14 mouse cellular contexts compared by ENCODE assay signal in the genomic region with DNA sequence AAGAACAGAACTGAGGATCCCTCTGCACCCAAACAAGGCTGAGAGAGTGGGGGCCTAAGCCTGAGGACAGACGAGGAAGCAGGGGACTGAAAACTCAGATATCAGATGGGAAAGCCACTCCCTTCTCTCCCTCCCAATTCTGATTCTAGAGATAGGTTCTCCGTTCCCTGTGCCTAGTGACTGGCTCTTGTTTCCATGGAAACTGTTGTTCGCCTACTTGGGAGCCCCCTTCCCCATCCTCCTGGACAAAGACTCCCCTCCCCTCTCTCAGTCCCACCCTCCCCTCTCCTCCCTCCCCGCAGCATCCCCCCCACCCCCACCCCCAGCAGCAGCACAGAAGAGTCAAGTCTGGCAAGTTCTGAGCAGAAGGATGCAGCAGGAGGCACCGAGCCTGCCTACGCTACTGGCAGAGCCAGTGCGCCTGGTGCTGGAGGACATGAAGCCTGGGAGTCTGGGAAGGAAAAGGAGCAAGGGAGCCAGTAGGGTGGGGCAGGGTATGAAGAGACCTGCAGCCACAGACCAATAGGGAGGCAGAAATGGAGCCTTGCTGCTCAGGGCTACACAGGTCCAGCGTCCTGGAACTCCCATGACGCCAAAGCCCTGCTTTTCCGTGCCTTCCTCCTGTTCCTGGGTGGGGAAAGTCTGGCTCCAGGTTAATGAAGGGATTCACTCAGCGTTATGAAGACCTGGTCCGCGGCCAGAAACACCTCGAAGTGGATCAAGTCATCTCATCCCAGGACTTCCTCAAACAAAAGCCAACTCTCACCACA. TPM values are rescaled to one million over a fixed set of nuclear protein-coding genes. Genes with fewer than 3 reads are reported as not detected.
A peak's percentile ranks its signal among the peaks of the same experiment; 100 is the strongest.
DNase-seq lines count a peak whose midpoint lies in the region; ATAC-seq and TF ChIP-seq lines count a peak whose summit lies in the region.
"Had no signal": no experiment of that assay in that cellular context is flagged by ENCODE, and none has a peak within 500 bp of the region (broad histone marks: within the 10 kb centered on the region; RNA-seq: fewer than 3 reads in every experiment).

No protein-coding gene starts in this region.

- H3K4me3 ChIP-seq in forebrain, postnatal 0 days (ENCODE audit: low read depth, low read length): no peak overlapping the region
- H3K4me3 ChIP-seq in midbrain, embryonic 12.5 days: 0 out of 2 replicates have a peak overlapping the region, but pooled peaks have one; percentile 10
- H3K4me3 ChIP-seq in liver, embryonic 11.5 days (ENCODE audit: low read depth, low read length): no peak overlapping the region

- peaks cover 52% of the 10 kb centered on the region for H3K36me3 ChIP-seq in forebrain, postnatal 0 days (ENCODE audit: insufficient read depth)
- H3K36me3 ChIP-seq in midbrain, embryonic 12.5 days: peaks cover 74% of the 10 kb centered on the region
- no peaks in the 10 kb centered on the region for H3K36me3 ChIP-seq in liver, embryonic 11.5 days (ENCODE audit: control insufficient read depth, insufficient read depth, low read length)

- H3K4me1 ChIP-seq in forebrain, postnatal 0 days (ENCODE audit: insufficient read depth): peaks cover 21% of the 10 kb centered on the region
- H3K4me1 ChIP-seq in midbrain, embryonic 12.5 days: peaks cover 61% of the 10 kb centered on the region
- no peaks in the 10 kb centered on the region for H3K4me1 ChIP-seq in liver, embryonic 11.5 days (replicated peaks; ENCODE audit: control insufficient read depth, insufficient read depth, low read length)

- WGBS in forebrain, postnatal 0 days: 23% methylated on average over 14 of the region's 14 CpGs
- WGBS in midbrain, embryonic 12.5 days: 22% methylated on average over 14 of the region's 14 CpGs
- 43% methylated on average over 14 of the region's 14 CpGs for WGBS in liver, embryonic 11.5 days

- DNase-seq in cerebellum, postnatal 25 days: peak; percentile 52 to 60
- no peak for DNase-seq in cerebellum, adult 11 months
- peak; percentile 29 for DNase-seq in Muller cell, postnatal 12 days (ENCODE audit: inconsistent ontology term)
- peak; percentile 73 for DNase-seq in forebrain, postnatal 0 days
- DNase-seq in liver, embryonic 11.5 days (ENCODE audit: low spot score): no peak
- DNase-seq in adrenal gland, postnatal 14 days: no peak
- DNase-seq: adrenal gland, postnatal 10 days; heart, adult 11 months; lung, postnatal 10 days had no signal

- H3K4me2 ChIP-seq in forebrain, postnatal 0 days (ENCODE audit: low read depth): no peak overlapping the region; the same call in 1 of the 2 replicates
- H3K4me2 ChIP-seq in midbrain, embryonic 12.5 days (replicated peaks): peak overlapping the region; percentile 47
- H3K4me2 ChIP-seq in liver, embryonic 11.5 days: no peak overlapping the region

- no peaks in the 10 kb centered on the region for H3K9me3 ChIP-seq in forebrain, postnatal 0 days (ENCODE audit: low read length)
- no peaks in the 10 kb centered on the region for H3K9me3 ChIP-seq in midbrain, embryonic 12.5 days
- H3K9me3 ChIP-seq in liver, embryonic 11.5 days (ENCODE audit: control insufficient read depth, low read length): no peaks in the 10 kb centered on the region

- no peak overlapping the region for H3K9ac ChIP-seq in forebrain, postnatal 0 days
- H3K9ac ChIP-seq in midbrain, embryonic 12.5 days (replicated peaks): peak overlapping the region; percentile 37
- H3K9ac ChIP-seq in liver, embryonic 11.5 days (ENCODE audit: low read depth, low read length): no peak overlapping the region

- peak; percentile 62 for ATAC-seq in forebrain, postnatal 0 days
- peak; percentile 50 for ATAC-seq in midbrain, embryonic 12.5 days (ENCODE audit: low FRiP score, low read depth)
- no peak for ATAC-seq in liver, embryonic 11.5 days (replicated peaks; ENCODE audit: low FRiP score)
- ATAC-seq in monocyte, adult 5-6 weeks (replicated peaks; ENCODE audit: insufficient number of reproducible peaks, low FRiP score, low TSS enrichment, poor library complexity, severe bottlenecking): no peak

- peak overlapping the region; percentile 72 for H3K27ac ChIP-seq in forebrain, postnatal 0 days (ENCODE audit: low read depth, low read length)
- peak overlapping the region; percentile 88 for H3K27ac ChIP-seq in midbrain, embryonic 12.5 days (replicated peaks)
- H3K27ac ChIP-seq in liver, embryonic 11.5 days (ENCODE audit: low read depth, low read length): no peak overlapping the region

- H3K27me3 ChIP-seq in forebrain, postnatal 0 days (ENCODE audit: insufficient read depth, low read length): no peaks in the 10 kb centered on the region
- H3K27me3 ChIP-seq in midbrain, embryonic 12.5 days: no peaks in the 10 kb centered on the region
- no peaks in the 10 kb centered on the region for H3K27me3 ChIP-seq in liver, embryonic 11.5 days (replicated peaks; ENCODE audit: control insufficient read depth, insufficient read depth, low read length)

- no peak for TF ChIP-seq CTCF in forebrain, postnatal 0 days (IDR thresholded peaks at IDR 0.05; ENCODE audit: low read depth)

RNA-seq across cellular contexts. Expression of a gene that starts 9.6 kb away (rescaled TPM):
- total RNA-seq in forebrain, postnatal 0 days (2014; rRNA removed): 39.0 and 51.4 TPM in 2 replicates
- polyA plus RNA-seq in forebrain, postnatal 0 days (2015; fragmentation: Nextera tagmentation; extraction: Ambion mirVana): 14.4 and 24.5 TPM in 2 replicates
- 73.3 and 78.2 TPM in 2 replicates for polyA plus RNA-seq in midbrain, embryonic 12.5 days (2016; fragmentation: Nextera tagmentation; extraction: Ambion mirVana)
- polyA plus RNA-seq in liver, embryonic 11.5 days (2014; fragmentation: Nextera tagmentation; extraction: Ambion mirVana): 2.4 and 2.5 TPM in 2 replicates
- total RNA-seq in adrenal gland, postnatal 14 days (2021): 8.7 and 11.0 TPM in 2 replicates
- total RNA-seq in monocyte, adult 5-6 weeks (2017): 0.11 to 1.8 TPM (median 0.19 TPM) in 3 replicates
- polyA plus RNA-seq: C2C12 had no signal

RNA-seq across cellular contexts. Expression of a gene that starts 22.1 kb away (rescaled TPM):
- total RNA-seq in forebrain, postnatal 0 days (2014; rRNA removed): 9.5 and 10.5 TPM in 2 replicates
- polyA plus RNA-seq in forebrain, postnatal 0 days (2015; fragmentation: Nextera tagmentation; extraction: Ambion mirVana): 6.5 and 7.0 TPM in 2 replicates
- polyA plus RNA-seq in midbrain, embryonic 12.5 days (2016; fragmentation: Nextera tagmentation; extraction: Ambion mirVana): 60.6 and 61.9 TPM in 2 replicates
- 33.2 and 34.0 TPM in 2 replicates for polyA plus RNA-seq in liver, embryonic 11.5 days (2014; fragmentation: Nextera tagmentation; extraction: Ambion mirVana)
- 4.1 and 5.3 TPM in 2 replicates for total RNA-seq in adrenal gland, postnatal 14 days (2021)
- 0.68 to 1.4 TPM (median 0.86 TPM) in 3 replicates for total RNA-seq in monocyte, adult 5-6 weeks (2017)

RNA-seq across cellular contexts. Expression of a gene that starts 39.3 kb away (rescaled TPM):
- 196 and 202 TPM in 2 replicates for total RNA-seq in forebrain, postnatal 0 days (2014; rRNA removed)
- 220 and 223 TPM in 2 replicates for polyA plus RNA-seq in forebrain, postnatal 0 days (2015; fragmentation: Nextera tagmentation; extraction: Ambion mirVana)
- 184 and 192 TPM in 2 replicates for polyA plus RNA-seq in midbrain, embryonic 12.5 days (2016; fragmentation: Nextera tagmentation; extraction: Ambion mirVana)
- 194 and 199 TPM in 2 replicates for polyA plus RNA-seq in liver, embryonic 11.5 days (2014; fragmentation: Nextera tagmentation; extraction: Ambion mirVana)
- 144 and 167 TPM in 2 replicates for total RNA-seq in adrenal gland, postnatal 14 days (2021)
- total RNA-seq in monocyte, adult 5-6 weeks (2017): 120 to 326 TPM (median 130 TPM) in 3 replicates

RNA-seq across cellular contexts. Expression of a gene that starts 41.0 kb away (rescaled TPM):
- not detected in 2 replicates for total RNA-seq in forebrain, postnatal 0 days (2014; rRNA removed)
- polyA plus RNA-seq in forebrain, postnatal 0 days (2015; fragmentation: Nextera tagmentation; extraction: Ambion mirVana): not detected in 2 replicates
- not detected in 2 replicates for polyA plus RNA-seq in midbrain, embryonic 12.5 days (2016; fragmentation: Nextera tagmentation; extraction: Ambion mirVana)
- polyA plus RNA-seq in liver, embryonic 11.5 days (2014; fragmentation: Nextera tagmentation; extraction: Ambion mirVana): 0.47 and 1.2 TPM in 2 replicates
- not detected in 2 replicates for total RNA-seq in adrenal gland, postnatal 14 days (2021)
- not detected in 3 replicates for total RNA-seq in monocyte, adult 5-6 weeks (2017)
- total RNA-seq: adrenal gland, postnatal 10 days had no signal
- polyA plus RNA-seq: C2C12; large intestine, adult 2 months; small intestine, adult 2 months had no signal

Comparison
In these comparisons a context has a peak if more than half of its experiments do, and no peak if none do; other contexts are left out.
1. DNase-seq: peak in cerebellum, postnatal 25 days (2 of 2), Muller cell, postnatal 12 days (single experiment) and forebrain, postnatal 0 days (single experiment); none in cerebellum, adult 11 months (single experiment), liver, embryonic 11.5 days (single experiment) and adrenal gland, postnatal 14 days (single experiment).
2. ATAC-seq: peak in forebrain, postnatal 0 days (single experiment) and midbrain, embryonic 12.5 days (single experiment); none in liver, embryonic 11.5 days (single experiment) and monocyte, adult 5-6 weeks (single experiment).